Mouse (Mus musculus): ENCODE measurements around the gene Ms4a2.

The Ms4a2 gene

DNA sequence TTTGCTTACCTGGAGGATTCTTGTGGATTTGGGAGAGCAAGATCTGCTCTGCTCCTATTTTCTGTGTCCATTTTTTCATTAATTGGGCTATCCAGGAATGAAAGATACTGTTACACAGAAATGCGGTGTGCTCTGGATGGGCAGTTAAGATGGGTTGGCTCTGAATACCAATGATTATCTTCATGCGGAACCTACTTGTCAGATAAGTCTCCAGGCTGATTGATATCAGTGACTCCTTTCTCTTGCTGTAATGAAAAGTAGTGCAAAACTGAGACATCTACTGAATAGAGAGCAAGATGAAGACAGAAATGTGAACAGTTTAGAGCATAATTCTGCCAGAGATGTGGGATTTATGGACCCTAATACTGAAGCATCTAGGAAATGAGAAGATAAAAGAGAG lies at the start of gene Ms4a2:
Ms4a2 (minus strand) TSS at position 169 of the 400 bp plus-strand sequence.
- DNase-seq (ENCODE audit: low spot score in 2 of 2) = no peak

- no peak for DNase-seq (ENCODE audit: low spot score in 2 of 2)
Observed at GRCm38 (mm10) chr19:11661562-11661961, 38.0 kb upstream of the Ms4a2 start.

DNA sequence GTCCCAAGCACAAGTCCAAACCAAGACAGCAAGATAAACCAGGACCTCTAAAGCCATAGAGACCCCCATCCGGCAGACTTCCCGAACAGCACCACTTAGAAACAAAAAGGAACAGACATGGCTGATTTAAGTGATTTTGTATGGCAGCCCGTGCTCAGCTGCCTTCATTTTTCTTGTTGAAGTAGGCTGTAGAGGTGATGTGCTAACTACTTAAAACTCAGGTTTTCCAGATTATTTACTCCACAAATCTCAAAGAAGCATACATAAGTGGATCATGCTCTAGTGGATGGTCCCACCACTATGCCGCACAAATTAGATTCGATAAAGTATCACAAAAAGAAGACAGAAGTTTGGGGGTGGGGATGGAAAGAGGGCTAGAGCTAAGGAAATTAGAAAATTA lies 36.9 kb upstream of the Ms4a2 start, which contains the start of gene Oosp2:
Oosp2 (minus strand) TSS at position 101 of the 400 bp plus-strand sequence.
- DNase-seq (ENCODE audit: low spot score in 2 of 2) = no peak

DNA sequence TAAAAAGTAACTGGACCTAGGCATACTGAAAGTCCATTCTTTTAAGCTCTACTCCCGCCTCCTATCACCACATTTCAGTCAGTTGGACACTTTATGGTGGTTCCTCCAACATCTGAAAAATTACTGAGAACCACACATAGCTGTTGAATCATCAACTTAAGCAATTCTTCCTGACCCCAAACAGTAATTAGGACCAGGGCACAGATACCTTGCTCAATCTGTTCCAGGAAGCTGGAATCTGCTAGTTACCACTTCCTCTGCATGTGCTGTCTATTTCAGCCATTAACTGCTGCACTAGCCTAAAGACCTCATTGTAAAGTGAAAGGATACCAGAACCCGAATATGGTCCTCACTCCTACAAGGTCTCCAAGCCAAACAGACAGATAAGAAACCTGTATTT lies 35.6 kb upstream of the Ms4a2 start:
- DNase-seq (ENCODE audit: low spot score in 2 of 2) = no peak

DNA sequence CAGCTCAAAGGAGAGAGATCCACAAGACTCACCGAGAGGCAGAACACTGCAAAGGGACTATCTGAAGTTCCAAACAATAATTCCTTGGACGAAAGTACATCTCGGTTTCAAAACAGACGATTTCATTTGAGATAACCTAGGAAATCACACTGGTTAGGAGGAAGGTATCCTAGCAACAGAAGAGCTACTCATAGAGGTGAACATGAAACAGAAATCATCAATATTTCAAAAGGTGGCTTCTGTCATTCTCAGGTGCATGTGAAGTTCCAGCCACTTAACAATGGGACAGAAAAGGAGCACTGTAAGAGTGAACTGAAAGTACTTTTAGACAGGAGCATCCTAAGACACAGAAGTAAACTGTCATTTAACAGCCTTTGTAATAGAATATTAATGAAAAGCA lies 26.0 kb upstream of the Ms4a2 start:
- no peak for DNase-seq (ENCODE audit: low spot score in 2 of 2)

- DNase-seq (ENCODE audit: low spot score in 2 of 2) = no peak
Observed at GRCm38 (mm10) chr19:11646166-11646565, 22.6 kb upstream of the Ms4a2 start.

GRCm38 (mm10) chr19:11640732-11641131 lies 17.2 kb upstream of the Ms4a2 start, which contains the start of gene Ms4a3:
Gene Ms4a3 (minus strand): TSS chr19:11640851.
- DNase-seq (ENCODE audit: low spot score in 2 of 2) = no peak

GRCm38 (mm10) chr19:11639038-11639437 lies 15.5 kb upstream of the Ms4a2 start:
- no peak for DNase-seq (ENCODE audit: low spot score in 2 of 2)

GRCm38 (mm10) chr19:11635572-11635971 lies 12.1 kb upstream of the Ms4a2 start:
- DNase-seq (ENCODE audit: low spot score in 2 of 2) = no peak

DNA sequence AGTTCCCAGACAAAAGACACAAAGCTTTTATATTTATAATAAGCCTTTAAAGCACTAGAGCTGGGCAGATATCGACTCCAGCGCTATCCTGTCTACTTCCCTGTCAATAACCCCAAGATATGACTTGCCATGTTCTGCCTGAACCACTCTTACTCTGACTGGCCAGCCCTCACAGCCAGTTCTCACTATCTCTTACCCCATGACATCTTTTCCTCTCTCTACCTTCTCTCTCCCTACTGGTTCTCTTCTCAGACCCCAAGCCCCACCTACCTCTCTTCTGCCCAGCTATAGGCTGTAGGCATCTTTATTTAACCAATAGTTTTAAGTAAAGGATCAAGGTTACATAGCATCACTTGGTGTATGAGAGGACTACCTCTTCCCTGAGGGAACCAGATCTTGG lies 10.8 kb upstream of the Ms4a2 start:
- DNase-seq (ENCODE audit: low spot score in 2 of 2) = no peak

- no peak for DNase-seq (ENCODE audit: low spot score in 2 of 2)
Observed at GRCm38 (mm10) chr19:11633732-11634131, 10.2 kb upstream of the Ms4a2 start.

DNA sequence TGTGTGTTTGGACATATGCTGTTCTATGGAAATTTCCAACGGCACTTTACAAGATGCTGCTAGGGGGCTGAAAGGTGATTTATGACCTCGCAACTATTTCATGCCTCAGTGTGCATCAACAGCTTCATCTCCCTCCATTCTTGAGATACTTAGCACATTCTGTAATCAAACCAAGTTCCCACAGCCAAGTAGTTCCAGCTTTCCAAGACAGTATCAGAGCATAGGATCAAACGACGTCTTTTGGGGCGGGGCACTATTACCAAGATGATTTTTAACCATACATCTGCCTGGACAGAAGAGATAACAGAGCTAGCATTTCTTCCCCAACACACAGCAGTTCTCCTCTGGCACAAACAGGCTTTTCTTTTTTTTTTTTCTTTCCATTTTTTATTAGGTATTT lies 1.7 kb upstream of the Ms4a2 start:
- DNase-seq (ENCODE audit: low spot score in 2 of 2) = no peak

GRCm38 (mm10) chr19:11624800-11625199 lies 1.3 kb upstream of the Ms4a2 start:
- DNase-seq (ENCODE audit: low spot score in 2 of 2) = no peak

DNA sequence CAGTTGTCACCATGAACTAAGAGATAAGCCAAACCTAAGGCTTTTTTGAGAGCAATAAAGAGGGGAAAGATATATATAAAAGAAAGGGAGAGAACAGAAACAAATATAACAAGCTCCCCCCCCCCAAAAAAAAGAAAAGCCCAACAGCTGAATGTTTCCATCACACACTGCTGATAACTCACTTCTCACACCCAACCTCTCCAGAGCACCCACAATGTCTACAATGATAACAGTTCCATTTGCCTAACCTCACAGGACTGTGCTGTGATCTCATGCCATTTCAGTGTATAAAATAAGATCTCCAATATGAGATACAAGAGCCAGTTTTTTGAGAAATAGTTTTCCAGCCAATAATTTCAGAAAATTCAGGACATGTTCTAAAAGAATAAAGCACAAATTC lies 5.5 kb downstream of the Ms4a2 start:
- no peak for DNase-seq (ENCODE audit: low spot score in 2 of 2)

DNA sequence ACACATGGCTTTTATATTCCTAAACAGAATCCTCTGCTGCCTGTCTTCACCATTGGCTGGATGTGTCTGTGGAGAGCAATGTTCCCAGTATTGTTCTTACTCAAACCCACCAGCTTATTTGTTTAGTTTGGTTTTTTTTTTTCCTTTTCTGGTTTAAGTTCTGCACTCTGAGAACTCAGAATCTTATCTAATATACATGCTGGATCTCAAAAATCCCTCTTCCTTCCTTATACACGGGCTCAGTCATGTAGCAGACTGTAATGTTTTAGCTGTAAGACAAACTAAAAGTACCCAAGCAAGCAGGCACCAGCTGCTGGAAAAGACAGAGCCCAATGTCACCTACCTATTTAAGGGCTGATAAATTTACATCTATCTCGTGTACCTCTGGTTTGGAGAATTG lies 8.7 kb downstream of the Ms4a2 start:
- no peak for DNase-seq (ENCODE audit: low spot score in 2 of 2)

DNA sequence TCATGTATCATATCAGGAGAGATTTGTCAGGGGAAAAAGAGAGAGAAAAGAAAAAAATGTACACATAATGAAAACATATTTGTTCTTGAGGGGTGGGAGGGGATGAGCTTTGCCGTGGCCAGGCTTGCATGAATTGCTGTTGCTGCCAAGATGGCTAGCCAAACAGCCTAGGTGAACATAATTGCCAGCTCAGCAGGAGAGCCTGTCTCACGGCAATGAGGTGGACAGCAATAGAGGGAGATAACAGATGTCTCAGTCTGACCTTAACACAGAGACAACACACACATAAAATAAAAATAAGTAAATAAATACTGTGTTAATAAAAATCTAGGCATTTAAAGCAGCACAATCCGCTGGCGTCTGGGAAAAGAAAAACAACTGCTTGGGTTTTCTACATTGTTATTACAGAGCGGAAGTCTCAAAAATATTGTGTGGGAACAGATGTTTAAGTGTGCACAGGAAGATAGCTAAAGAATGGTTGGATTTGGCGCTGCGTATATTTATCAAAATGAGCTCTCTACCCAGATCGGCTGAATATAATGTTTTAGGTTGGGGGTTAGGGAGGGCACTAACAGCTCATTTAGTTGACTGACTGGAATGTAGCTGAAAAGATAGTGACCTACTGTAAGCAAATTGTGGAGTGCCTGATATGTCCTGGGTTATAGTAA lies 9.6 kb downstream of the Ms4a2 start:
- no peak for DNase-seq (ENCODE audit: low spot score in 2 of 2)

- DNase-seq (ENCODE audit: low spot score in 2 of 2) = no peak
Observed at GRCm38 (mm10) chr19:11613084-11613483, 10.4 kb downstream of the Ms4a2 start.

- no peak for DNase-seq (ENCODE audit: low spot score in 2 of 2)
Observed at GRCm38 (mm10) chr19:11612293-11612692, 11.2 kb downstream of the Ms4a2 start.

DNA sequence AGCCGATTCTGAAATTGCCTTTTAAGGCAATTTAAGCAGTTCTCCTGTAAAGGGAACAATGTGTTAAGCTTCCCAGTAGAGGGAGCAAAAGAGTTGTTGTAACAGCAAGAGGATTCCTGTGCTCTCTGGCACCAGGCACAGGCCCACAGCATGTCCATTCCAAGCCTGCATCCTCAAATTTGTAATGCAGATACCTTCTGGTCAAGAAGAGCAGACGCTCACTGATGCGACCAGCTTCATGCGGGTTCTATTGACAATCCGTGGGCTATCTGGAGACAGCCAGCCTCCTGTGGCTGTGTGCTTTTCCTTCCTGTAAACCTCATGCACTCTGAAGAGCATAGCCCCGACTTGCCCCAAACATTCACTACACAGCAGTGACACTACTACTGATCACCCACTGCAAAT lies 12.0 kb downstream of the Ms4a2 start:
- DNase-seq (ENCODE audit: low spot score in 2 of 2) = no peak

DNA sequence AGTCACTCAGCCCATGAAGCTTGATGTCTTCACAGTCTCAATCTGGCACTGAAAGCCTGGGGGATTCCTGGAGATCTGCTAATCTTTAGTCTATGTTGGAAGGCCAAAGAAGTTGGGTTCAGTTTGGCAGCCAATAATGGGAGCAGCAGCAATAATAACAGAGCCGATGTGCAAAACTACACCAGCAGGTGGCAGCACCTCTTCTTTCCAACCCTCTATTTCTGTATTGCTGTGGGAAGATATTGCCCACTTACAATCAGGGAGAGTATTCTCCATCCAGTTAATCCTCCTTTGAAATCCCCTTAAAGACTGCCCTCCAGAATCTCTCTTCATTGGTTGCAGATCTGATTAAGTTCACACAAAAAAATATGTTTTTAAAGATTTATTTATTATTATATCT lies 15.3 kb downstream of the Ms4a2 start:
- no peak for DNase-seq (ENCODE audit: low spot score in 2 of 2)

GRCm38 (mm10) chr19:11604603-11605002 lies 18.9 kb downstream of the Ms4a2 start, which contains the start of gene Ms4a6d:
Gene Ms4a6d (minus strand): TSS chr19:11604849.
- DNase-seq (ENCODE audit: low spot score in 2 of 2) = peak in 1 of 2 experiments; percentile 16

DNA sequence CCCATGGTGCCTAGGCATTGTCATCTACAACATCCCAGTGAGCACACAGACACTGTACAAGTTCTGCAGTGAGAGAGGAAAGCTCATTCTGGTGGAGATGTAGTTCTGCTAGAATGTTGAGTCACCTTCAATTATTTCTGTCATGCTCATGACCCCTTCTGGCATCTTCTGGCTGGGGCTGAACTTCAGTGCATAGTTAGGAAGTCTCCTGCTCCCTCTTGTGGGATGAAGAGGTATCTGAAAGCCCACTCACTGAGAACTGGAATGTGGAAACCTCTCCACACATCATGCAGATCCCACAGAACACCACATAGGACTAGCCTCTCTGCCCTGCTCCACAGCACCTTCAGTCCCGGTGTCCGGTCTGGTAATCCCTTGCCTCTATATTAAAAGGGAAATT lies 21.5 kb downstream of the Ms4a2 start:
- peak; percentile 31 to 41 for DNase-seq (ENCODE audit: low spot score in 2 of 2)

DNA sequence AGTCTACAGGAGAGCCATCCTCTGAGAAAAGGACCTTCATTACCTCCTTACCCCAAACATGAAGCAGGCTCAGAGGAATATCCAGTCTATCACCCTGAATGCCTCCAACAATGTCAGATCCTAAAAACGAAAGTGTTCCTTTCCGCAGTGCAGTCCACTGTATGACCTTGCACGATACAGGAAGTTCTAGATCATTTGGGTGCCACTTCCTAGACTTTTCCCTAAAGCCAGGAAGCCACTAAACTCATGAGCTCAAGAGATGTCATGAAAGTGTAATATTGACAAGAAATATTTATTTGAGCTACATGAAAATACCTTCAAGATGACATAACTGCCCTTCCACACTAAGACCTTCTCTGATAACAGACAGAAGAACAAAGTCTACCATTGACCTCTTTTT lies 22.2 kb downstream of the Ms4a2 start:
- DNase-seq (ENCODE audit: low spot score in 2 of 2) = no peak

- no peak for DNase-seq (ENCODE audit: low spot score in 2 of 2)
Observed at GRCm38 (mm10) chr19:11589891-11590449, 33.5 kb downstream of the Ms4a2 start.

Measured in heart, adult 9 months (tissue).